Mouse (Mus musculus): ENCODE measurements around the gene Nod1.

DNA sequence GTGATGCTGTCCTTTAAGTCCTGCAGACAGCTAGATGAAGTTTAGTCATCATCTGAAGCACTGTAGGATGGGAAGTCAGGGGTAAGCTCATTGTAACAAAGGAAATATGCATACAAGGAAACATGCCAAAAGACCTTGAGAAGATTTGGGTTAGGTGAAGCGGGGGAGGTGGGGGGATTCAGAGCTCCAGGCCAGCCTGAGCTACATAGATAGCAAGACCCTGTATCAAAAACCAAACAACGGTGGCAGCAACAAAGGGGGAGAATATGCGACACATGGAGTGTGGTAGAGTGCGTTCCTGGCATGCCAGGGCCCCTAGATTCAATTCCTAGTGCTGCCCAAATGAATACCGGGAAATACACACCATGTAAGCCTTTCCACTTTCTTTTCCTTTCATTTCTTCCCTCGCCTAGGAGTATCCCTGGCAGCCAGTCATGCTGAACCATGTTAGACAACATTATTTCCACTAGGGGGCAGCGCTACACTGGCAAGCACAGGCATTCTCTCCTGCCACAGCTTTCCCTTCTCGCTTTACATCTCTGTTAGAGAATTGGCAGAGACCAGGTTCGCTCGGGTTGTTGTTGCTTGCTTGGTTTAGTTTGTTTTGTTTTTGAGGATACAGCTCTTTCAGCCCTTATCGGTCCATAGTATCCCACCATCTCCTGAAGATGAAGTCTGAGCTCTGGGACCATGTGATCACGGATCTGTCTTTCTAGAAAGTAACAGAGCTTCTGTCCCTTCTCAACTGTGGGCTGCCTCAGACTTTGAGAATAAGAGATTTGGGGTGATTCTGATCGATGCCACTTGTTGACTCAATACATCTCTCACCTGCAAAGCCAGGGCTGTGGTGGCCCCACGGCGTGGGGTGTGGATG lies 44.5 kb upstream of the Nod1 start:
- TF ChIP-seq GATA1 (IDR thresholded peaks at IDR 0.05; ENCODE audit: borderline replicate concordance, low read length) (no peak), FLI1 (IDR thresholded peaks at IDR 0.05; ENCODE audit: low read length) (no peak)

Measured in megakaryocyte, embryonic 14.5 days (primary cell).